Mouse (Mus musculus): ENCODE results near the gene Pigr.

Gene Pigr

DNA sequence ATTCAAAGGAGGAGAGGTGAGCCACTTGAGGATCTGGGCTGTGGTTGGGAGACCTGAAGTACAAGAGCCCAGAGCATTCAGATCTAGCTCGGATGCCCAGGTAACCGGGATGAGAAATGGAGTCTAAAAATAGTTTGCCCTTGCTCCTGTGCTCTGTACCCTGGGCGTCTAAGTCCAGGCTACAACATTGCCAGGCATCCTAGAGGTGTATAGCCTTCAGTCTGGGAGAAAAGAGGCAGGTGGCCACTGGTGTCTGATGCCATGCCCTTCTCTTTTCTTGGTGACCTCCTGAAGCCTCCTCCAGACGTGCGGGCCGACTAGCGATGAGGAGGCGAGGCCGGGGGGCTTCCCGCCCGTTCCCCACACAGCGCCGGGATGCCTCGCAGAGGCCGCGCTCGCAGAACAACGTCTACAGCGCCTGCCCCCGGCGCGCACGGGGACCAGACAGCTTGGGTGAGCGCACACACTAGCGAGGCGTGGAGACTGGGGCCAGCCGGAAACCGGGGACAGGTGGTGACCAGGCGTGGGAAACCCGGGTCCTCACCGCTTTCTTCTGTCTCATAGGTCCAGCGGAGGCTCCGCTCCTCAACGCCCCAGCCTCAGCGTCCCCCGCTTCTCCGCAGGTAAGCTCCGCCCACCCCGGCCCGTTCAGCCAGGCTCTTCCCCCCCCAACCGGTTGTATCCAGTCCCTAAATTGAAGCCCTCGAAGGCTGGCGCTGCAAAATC, 51.6 kb downstream of the Pigr start:
- no peak for DNase-seq (ENCODE audit: low read depth, low spot score)

DNA sequence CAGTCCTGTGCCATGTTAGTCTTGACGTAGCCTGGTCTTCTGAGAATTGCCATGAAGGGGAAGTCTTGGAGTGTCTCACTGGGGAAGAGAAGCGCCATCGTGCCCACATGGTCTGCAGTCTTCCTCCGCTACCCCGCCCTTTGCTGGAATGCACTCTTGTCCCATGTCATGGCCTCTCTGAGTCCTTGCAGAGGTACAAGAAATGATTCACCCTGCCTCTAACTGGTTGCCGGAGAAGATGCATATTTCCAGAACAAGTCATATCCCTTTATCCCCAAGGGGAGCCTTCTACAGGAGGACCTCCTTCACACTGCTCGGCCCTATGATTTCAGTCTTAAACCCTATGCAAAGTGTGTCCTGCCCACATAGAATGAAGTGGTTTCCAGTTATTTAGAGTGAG, 53.4 kb downstream of the Pigr start:
- no peak for DNase-seq (ENCODE audit: low read depth, low spot score)

DNA sequence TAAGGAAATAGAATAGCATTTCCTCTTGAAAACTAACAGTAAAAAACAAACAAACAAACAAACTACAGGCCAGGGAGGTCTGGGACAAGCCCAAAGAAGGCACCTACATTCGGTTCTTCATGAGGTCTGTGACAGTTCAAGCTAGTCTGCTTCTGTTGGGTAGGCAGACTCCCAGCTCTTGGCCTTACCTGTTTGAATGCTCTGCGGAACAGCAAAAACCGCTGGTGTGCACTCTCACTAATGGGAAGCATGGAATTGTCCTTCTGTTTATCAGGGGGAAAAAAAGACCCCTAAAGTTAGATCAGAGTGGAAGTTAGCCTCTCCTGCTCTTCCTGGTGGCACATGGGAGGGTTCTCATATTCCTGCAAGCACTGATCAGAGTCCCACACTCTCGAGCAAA, 56.7 kb downstream of the Pigr start:
- DNase-seq (ENCODE audit: low read depth, low spot score): no peak

DNA sequence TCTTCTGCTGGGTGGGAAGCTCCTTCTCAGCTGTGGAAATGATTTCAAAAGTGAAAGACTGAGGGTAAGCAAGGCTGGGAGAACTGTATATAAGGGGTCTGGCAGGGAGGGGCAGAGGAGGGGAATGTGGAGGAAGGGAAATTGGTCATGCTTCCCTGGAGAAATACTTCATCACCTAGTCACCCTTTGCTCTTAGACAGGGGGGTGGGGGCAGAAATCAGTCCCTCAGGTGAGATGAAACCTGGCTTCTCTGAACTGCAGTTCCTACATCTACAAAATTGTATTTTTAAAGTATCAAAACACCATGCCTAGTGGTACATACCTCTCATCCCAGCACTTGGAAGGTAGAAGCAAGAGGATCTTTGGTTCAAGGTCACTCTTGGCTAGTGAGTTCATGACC, 60.9 kb downstream of the Pigr start, which contains the start of gene Il24:
Gene Il24, minus strand, starts transcription at position 101 of the 400 bp plus-strand sequence.
- DNase-seq (ENCODE audit: low read depth, low spot score): no peak

DNA sequence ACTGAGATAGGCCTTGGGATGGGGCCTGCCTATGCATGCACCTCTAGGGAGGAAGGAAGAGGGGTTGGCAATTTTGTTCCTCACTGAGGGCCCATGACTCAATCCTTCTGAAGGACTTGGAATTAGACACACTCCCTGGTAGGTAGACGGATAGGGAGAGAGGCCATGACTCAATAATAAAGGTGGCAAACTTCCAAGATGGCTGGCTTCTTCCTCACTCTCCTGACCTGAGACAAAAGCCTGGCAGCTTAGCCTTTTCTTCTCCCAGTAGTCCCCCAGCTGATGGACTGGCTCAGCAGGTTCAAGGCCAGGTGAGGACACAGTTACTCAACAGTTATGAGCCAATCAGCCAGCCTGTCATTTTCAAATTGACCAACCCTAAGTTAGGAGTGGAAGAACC, 66.0 kb downstream of the Pigr start:
- no peak for DNase-seq (ENCODE audit: low read depth, low spot score)

DNA sequence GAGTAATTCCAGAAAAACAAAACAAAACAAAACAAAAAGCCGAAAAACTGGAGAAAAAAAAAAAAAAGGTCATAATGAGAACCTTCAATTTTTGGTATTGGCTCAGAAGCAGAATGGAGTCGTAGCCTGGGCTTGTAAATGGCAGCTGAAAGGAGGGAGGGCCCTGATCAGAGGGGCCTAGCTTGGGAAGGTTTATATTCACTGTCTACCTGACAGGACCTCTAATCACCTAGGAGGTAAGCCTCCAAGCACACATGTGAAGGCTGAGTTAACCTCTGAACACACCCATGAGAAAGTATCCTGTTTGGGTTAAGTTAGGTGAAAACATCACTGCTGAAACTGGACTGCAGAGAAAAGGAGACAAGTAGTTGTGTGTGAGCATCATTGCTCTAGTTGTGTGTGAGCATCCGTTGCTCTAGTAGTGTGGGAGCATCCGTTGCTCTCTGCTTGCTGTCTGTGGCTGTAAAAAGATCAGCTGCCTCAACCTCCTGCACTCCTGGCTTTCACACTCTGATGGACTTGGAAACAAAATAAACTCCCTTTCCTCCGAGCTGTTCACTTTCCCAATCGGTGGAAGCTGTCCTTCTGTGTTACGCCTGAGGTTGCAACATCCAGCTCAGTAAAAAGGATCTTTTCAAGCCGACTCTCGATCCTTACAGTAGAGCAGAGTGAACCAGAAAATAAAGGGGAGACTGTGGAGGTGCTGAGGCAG, 67.0 kb downstream of the Pigr start:
- DNase-seq (ENCODE audit: low read depth, low spot score): no peak

DNA sequence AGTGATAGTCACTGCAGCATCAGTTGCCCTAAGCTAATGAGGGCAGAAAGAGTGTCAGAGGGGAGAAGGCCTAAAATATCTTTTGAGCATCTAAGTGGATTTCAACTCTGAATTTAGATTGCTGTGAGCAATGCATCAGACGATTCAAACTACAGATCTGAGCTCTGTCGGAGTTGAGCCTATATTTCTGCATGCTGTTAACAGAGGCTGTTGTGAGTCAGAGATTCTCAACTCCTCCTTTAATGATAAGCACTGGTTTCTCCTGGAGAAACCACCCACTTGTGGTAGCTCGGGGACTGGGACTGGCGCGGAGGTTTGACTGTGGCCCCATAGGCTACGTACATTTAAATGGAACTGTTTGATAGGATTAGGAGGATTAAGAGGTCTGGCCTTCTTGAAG, 68.0 kb downstream of the Pigr start:
- DNase-seq (ENCODE audit: low read depth, low spot score): no peak

All from retina, postnatal 7 days (tissue).